8 mouse cellular contexts compared by ENCODE assay signal in the genomic region with DNA sequence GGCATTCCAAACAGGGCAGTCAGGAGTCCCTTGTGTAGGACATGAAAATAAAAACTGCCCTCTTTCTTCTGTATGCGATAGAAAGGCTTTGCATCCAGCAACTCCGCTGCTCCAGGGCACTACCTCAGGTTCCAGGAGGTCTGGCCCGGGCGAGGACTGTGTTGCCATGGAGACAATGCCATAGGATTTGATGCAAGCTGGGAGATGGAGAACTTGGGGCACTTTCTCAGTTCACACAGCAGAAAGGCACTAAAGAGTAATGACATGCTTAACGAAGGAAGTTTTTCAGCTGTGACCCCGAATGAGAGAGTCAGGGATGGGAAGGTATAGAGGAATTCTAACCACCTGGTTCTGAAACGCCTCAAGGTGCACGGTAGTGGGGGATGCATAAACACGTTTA. TPM values are rescaled to one million over a fixed set of nuclear protein-coding genes. Genes with fewer than 3 reads are reported as not detected.
DNase-seq lines count a peak whose midpoint lies in the region; ATAC-seq and TF ChIP-seq lines count a peak whose summit lies in the region.

No protein-coding gene starts in this region.

- H3K36me3 ChIP-seq in hindbrain, embryonic 14.5 days (replicated peaks; ENCODE audit: control insufficient read depth, insufficient read depth): no peaks in the 10 kb centered on the region
- H3K36me3 ChIP-seq in neural tube, embryonic 14.5 days (ENCODE audit: control insufficient read depth, insufficient read depth, low read length): no peaks in the 10 kb centered on the region

- peak in 1 of 2 experiments; percentile 21 for DNase-seq in left cerebral cortex, adult 2 months (ENCODE audit: extremely low spot score in 1 of 2, low spot score in 2 of 2)
- no peak for DNase-seq in left cerebral cortex, postnatal 10 days (ENCODE audit: extremely low spot score in 1 of 2, low spot score in 2 of 2)
- DNase-seq in cerebellum, adult 9-11 months: peak; percentile 59
- peak; percentile 33 for DNase-seq in hindbrain, embryonic 14.5 days (ENCODE audit: low spot score)
- DNase-seq in heart, adult 9 months (ENCODE audit: low spot score in 2 of 2): no peak
- DNase-seq in heart, adult 11 months: no peak
- no peak for DNase-seq in gastrocnemius, postnatal 36 days

- intact Hi-C loops in left cerebral cortex, adult 2 months (cut with DNase I): loop anchor here (5.0 kb wide), 1 partner anchor 64 kb away; no protein-coding TSS in a partner anchor
- intact Hi-C loops in left cerebral cortex, postnatal 10 days (cut with DNase I): no loop called here
- intact Hi-C loops in gastrocnemius, postnatal 36 days (cut with DNase I): no loop called here

- no peaks in the 10 kb centered on the region for H3K9me3 ChIP-seq in hindbrain, embryonic 14.5 days (ENCODE audit: control insufficient read depth, low read length)
- no peaks in the 10 kb centered on the region for H3K9me3 ChIP-seq in neural tube, embryonic 14.5 days (ENCODE audit: control insufficient read depth, low read length)

- WGBS in hindbrain, embryonic 14.5 days: 14% methylated on average over 9 of the region's 9 CpGs
- 13% methylated on average over 9 of the region's 9 CpGs for WGBS in neural tube, embryonic 14.5 days

- TF ChIP-seq CTCF in left cerebral cortex, adult 2 months (IDR thresholded peaks at IDR 0.05): no peak

- H3K27me3 ChIP-seq in hindbrain, embryonic 14.5 days (ENCODE audit: control insufficient read depth, insufficient read depth, low read length): peaks cover 10% of the 10 kb centered on the region
- H3K27me3 ChIP-seq in neural tube, embryonic 14.5 days (ENCODE audit: control insufficient read depth, insufficient read depth, low read length): peaks cover 3% of the 10 kb centered on the region; the same call in 1 of the 2 replicates

- 0 out of 2 replicates have a peak overlapping the region, but pooled peaks have one; percentile 100 for H3K4me2 ChIP-seq in hindbrain, embryonic 14.5 days (replicated peaks)
- H3K4me2 ChIP-seq in neural tube, embryonic 14.5 days (ENCODE audit: low read depth, low read length): no peak overlapping the region; the same call in 1 of the 2 replicates

- ATAC-seq in hindbrain, embryonic 14.5 days (ENCODE audit: low FRiP score): 0 out of 2 replicates have a peak, but pooled peaks have one; percentile 29
- peak; percentile 50; the same call in 1 of the 2 replicates for ATAC-seq in neural tube, embryonic 14.5 days (ENCODE audit: low read depth)

- H3K4me1 ChIP-seq in hindbrain, embryonic 14.5 days (replicated peaks; ENCODE audit: control insufficient read depth, insufficient read depth, low read length): peaks cover 13% of the 10 kb centered on the region
- H3K4me1 ChIP-seq in neural tube, embryonic 14.5 days (ENCODE audit: control insufficient read depth, insufficient read depth, low read length): no peaks in the 10 kb centered on the region

- peak overlapping the region; percentile 96 for H3K27ac ChIP-seq in left cerebral cortex, adult 2 months
- no peak overlapping the region for H3K27ac ChIP-seq in hindbrain, embryonic 14.5 days
- no peak overlapping the region for H3K27ac ChIP-seq in neural tube, embryonic 14.5 days (ENCODE audit: low read depth, low read length)

- H3K4me3 ChIP-seq in left cerebral cortex, adult 2 months: peak overlapping the region; percentile 62
- H3K4me3 ChIP-seq in hindbrain, embryonic 14.5 days (replicated peaks; ENCODE audit: low read length): no peak overlapping the region; the same call in 1 of the 2 replicates
- no peak overlapping the region; the same call in 1 of the 2 replicates for H3K4me3 ChIP-seq in neural tube, embryonic 14.5 days (ENCODE audit: low read depth, low read length)

- no peak overlapping the region for H3K9ac ChIP-seq in hindbrain, embryonic 14.5 days
- H3K9ac ChIP-seq in neural tube, embryonic 14.5 days (replicated peaks; ENCODE audit: low read depth, low read length): no peak overlapping the region

RNA-seq across cellular contexts. Expression of a gene that starts 1.8 kb away (rescaled TPM):
- total RNA-seq in left cerebral cortex, adult 2 months (2021): 10 to 100 TPM; 48.3 to 49.7 TPM
- total RNA-seq in left cerebral cortex, postnatal 10 days (2021): 10 to 100 TPM; 39.9 to 49.1 TPM
- 14.3 and 19.7 TPM in 2 replicates for polyA plus RNA-seq in hindbrain, embryonic 14.5 days (2014; fragmentation: Nextera tagmentation; extraction: Ambion mirVana)
- polyA plus RNA-seq in neural tube, embryonic 14.5 days (2014; fragmentation: Nextera tagmentation; extraction: Ambion mirVana): 10.6 and 12.0 TPM in 2 replicates
- under 1 TPM; 0.18 to 0.30 TPM for total RNA-seq in gastrocnemius, postnatal 36 days (2021)

RNA-seq across cellular contexts. Expression of a gene that starts 15.8 kb away (rescaled TPM):
- total RNA-seq in left cerebral cortex, adult 2 months (2021): 10 to 100 TPM; 19.5 to 22.7 TPM
- total RNA-seq in left cerebral cortex, postnatal 10 days (2021): 10 to 100 TPM; 12.6 to 12.9 TPM
- polyA plus RNA-seq in hindbrain, embryonic 14.5 days (2014; fragmentation: Nextera tagmentation; extraction: Ambion mirVana): 14.6 and 19.9 TPM in 2 replicates
- polyA plus RNA-seq in neural tube, embryonic 14.5 days (2014; fragmentation: Nextera tagmentation; extraction: Ambion mirVana): 11.5 and 12.4 TPM in 2 replicates
- total RNA-seq in gastrocnemius, postnatal 36 days (2021): 1 to 10 TPM; 6.1 to 7.9 TPM

Comparison
In these comparisons a context has a peak if more than half of its experiments do, and no peak if none do; other contexts are left out.
1. DNase-seq: peak in cerebellum, adult 9-11 months (single experiment) and hindbrain, embryonic 14.5 days (single experiment); none in left cerebral cortex, postnatal 10 days (0 of 2), heart, adult 9 months (0 of 2), heart, adult 11 months (single experiment) and gastrocnemius, postnatal 36 days (0 of 2).
2. RNA of a gene that starts 1.8 kb away (total RNA-seq): 48.3 to 49.7 TPM in left cerebral cortex, adult 2 months and 39.9 to 49.1 TPM in left cerebral cortex, postnatal 10 days; 0.18 to 0.30 TPM in gastrocnemius, postnatal 36 days; every median in the first group is over 10 times any median in the second.